In the genomic region with DNA sequence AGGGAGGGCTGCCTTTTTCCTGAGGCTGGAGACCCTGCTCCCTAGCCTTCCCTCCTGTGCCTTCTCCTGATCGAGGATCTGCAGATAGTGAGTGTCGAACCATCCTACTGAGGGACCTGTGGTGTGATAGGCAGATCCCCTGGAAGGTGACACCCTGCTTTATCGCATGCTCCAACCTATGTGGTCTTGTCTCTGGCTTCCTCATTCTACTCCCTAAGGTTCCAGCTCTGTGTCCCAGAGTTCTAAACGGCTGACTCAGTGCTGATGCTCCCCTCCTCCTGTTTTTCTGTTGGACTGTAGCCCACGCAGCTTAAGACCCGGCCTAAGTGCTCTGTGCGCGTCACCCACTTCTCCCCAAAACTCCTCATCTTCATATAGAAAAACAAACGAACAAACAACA, we compare ENCODE assay signal across 23 mouse cellular contexts.
DNase-seq lines count a peak whose midpoint lies in the region; ATAC-seq and TF ChIP-seq lines count a peak whose summit lies in the region.
"Had no signal": no experiment of that assay in that cellular context is flagged by ENCODE, and none has a peak within 500 bp of the region (broad histone marks: within the 10 kb centered on the region; RNA-seq: fewer than 3 reads in every experiment).

No protein-coding gene starts in this region.

- H3K27ac ChIP-seq in forebrain, embryonic 11.5 days (ENCODE audit: low read depth, low read length): no peak overlapping the region
- H3K27ac ChIP-seq in forebrain, embryonic 14.5 days (ENCODE audit: low read depth, low read length): no peak overlapping the region
- H3K27ac ChIP-seq in heart, embryonic 10.5 days: 0 out of 2 replicates have a peak overlapping the region, but pooled peaks have one; percentile 10
- no peak overlapping the region for H3K27ac ChIP-seq in CH12.LX (ENCODE audit: insufficient read depth, low read depth)
- H3K27ac ChIP-seq in small intestine, adult 2 months (ENCODE audit: insufficient read depth, low read depth, low read length): peak overlapping the region; percentile 74
- H3K27ac ChIP-seq: forebrain, embryonic 10.5 days; gastrocnemius, adult 2 months; heart, adult 2 months; hindbrain, embryonic 12.5 days; hindbrain, embryonic 15.5 days had no signal

- no peak for TF ChIP-seq RAD21 in CH12.LX (IDR thresholded peaks at IDR 0.05; ENCODE audit: low read depth, low read length)

- H3K4me1 ChIP-seq in forebrain, embryonic 11.5 days (replicated peaks; ENCODE audit: control insufficient read depth, insufficient read depth, low read length): no peaks in the 10 kb centered on the region
- peaks cover 8% of the 10 kb centered on the region for H3K4me1 ChIP-seq in forebrain, embryonic 14.5 days (ENCODE audit: control insufficient read depth, insufficient read depth, low read length)
- H3K4me1 ChIP-seq in heart, embryonic 10.5 days: peaks cover 59% of the 10 kb centered on the region
- peaks cover 11 to 35% of the 10 kb centered on the region in 2 experiments for H3K4me1 ChIP-seq in CH12.LX (ENCODE audit: control insufficient read depth in 1 of 2, insufficient read depth in 2 of 2)
- H3K4me1 ChIP-seq in small intestine, adult 2 months (ENCODE audit: control insufficient read depth, insufficient read depth, insufficient read length, low read length): peaks cover 11% of the 10 kb centered on the region; the same call in 1 of the 2 replicates

- H3K9ac ChIP-seq in forebrain, embryonic 11.5 days (ENCODE audit: low read length): no peak overlapping the region
- H3K9ac ChIP-seq in forebrain, embryonic 14.5 days (ENCODE audit: low read length): no peak overlapping the region
- no peak overlapping the region for H3K9ac ChIP-seq in CH12.LX (ENCODE audit: insufficient read depth, low read depth)
- H3K9ac ChIP-seq: forebrain, postnatal 0 days; hindbrain, embryonic 12.5 days; hindbrain, embryonic 15.5 days had no signal

- DNase-seq in forebrain, embryonic 11.5 days (ENCODE audit: low spot score): peak; percentile 35
- DNase-seq in forebrain, embryonic 14.5 days (ENCODE audit: low spot score): no peak
- no peak for DNase-seq in heart, embryonic 10.5 days (ENCODE audit: low spot score)
- DNase-seq in heart, adult 9 months (ENCODE audit: low spot score in 2 of 2): no peak
- DNase-seq in CH12.LX (ENCODE audit: extremely low read depth): no peak
- DNase-seq: adrenal gland, adult 8-10 months; adrenal gland, postnatal 25 days; cerebellum, adult 18-20 months; cerebellum, adult 9-10 months; cerebellum, postnatal 14 days; forebrain, postnatal 0 days; gastrocnemius, adult 2 months; gastrocnemius, postnatal 14 days; heart, adult 2 months had no signal

- TF ChIP-seq CTCF in CH12.LX (conservative IDR thresholded peaks at IDR 0.05 in 1 of 2, IDR thresholded peaks at IDR 0.05 in 1 of 2; ENCODE audit: low read depth in 2 of 2, low read length in 2 of 2): no peak
- TF ChIP-seq CTCF in small intestine, adult 2 months (IDR thresholded peaks at IDR 0.05; ENCODE audit: extremely low read depth, insufficient read length, insufficient replicate concordance, low read depth, low read length): no peak

- no peak for TF ChIP-seq POLR2A in CH12.LX (IDR thresholded peaks at IDR 0.05; ENCODE audit: low read depth, low read length)
- TF ChIP-seq POLR2A in small intestine, adult 2 months (IDR thresholded peaks at IDR 0.05; ENCODE audit: low read depth, low read length): no peak

- no peaks in the 10 kb centered on the region for H3K79me2 ChIP-seq in CH12.LX (replicated peaks; ENCODE audit: control insufficient read depth, extremely low read depth, insufficient read depth, poor library complexity, severe bottlenecking)

- H3K4me3 ChIP-seq in forebrain, embryonic 11.5 days (ENCODE audit: low read depth, low read length): no peak overlapping the region
- H3K4me3 ChIP-seq in forebrain, embryonic 14.5 days (ENCODE audit: low read depth, low read length): no peak overlapping the region
- H3K4me3 ChIP-seq in heart, embryonic 10.5 days: no peak overlapping the region
- H3K4me3 ChIP-seq in CH12.LX (replicated peaks in 1 of 3; ENCODE audit: low read depth in 2 of 3, low read length in 2 of 3, poor library complexity in 1 of 3): peak overlapping the region in 1 of 3 experiments; percentile 12
- no peak overlapping the region for H3K4me3 ChIP-seq in small intestine, adult 2 months (ENCODE audit: low read depth, low read length)
- H3K4me3 ChIP-seq: forebrain, embryonic 10.5 days; gastrocnemius, adult 2 months; heart, adult 2 months; heart, embryonic 13.5 days; hindbrain, embryonic 12.5 days; hindbrain, embryonic 15.5 days had no signal

- ATAC-seq in forebrain, embryonic 11.5 days (replicated peaks; ENCODE audit: low FRiP score): no peak
- ATAC-seq in forebrain, embryonic 14.5 days: no peak
- ATAC-seq in megakaryocyte-erythroid progenitor cell, adult 5-6 weeks (replicated peaks; ENCODE audit: low FRiP score, low TSS enrichment, poor library complexity, severe bottlenecking): no peak
- ATAC-seq: activated CD4-positive, CD25-positive, alpha-beta regulatory T cell, adult 4 months; forebrain, postnatal 0 days; intestine, postnatal 0 days had no signal

- H3K9me3 ChIP-seq in forebrain, embryonic 11.5 days (ENCODE audit: control insufficient read depth, low read length): no peaks in the 10 kb centered on the region; the same call in 1 of the 2 replicates
- H3K9me3 ChIP-seq in forebrain, embryonic 14.5 days (replicated peaks; ENCODE audit: control insufficient read depth, low read length): no peaks in the 10 kb centered on the region
- no peaks in the 10 kb centered on the region for H3K9me3 ChIP-seq in heart, embryonic 10.5 days
- no peaks in the 10 kb centered on the region for H3K9me3 ChIP-seq in CH12.LX (replicated peaks; ENCODE audit: low read length)
- H3K9me3 ChIP-seq: G1E; hindbrain, embryonic 12.5 days; hindbrain, embryonic 15.5 days had no signal

- WGBS in forebrain, embryonic 11.5 days: 94% methylated on average over 9 of the region's 9 CpGs
- 88% methylated on average over 9 of the region's 9 CpGs for WGBS in forebrain, embryonic 14.5 days
- 74% methylated on average over 9 of the region's 9 CpGs for whole genome bisulfite sequencing in heart, embryonic 10.5 days
- 81% methylated on average over 9 of the region's 9 CpGs for WGBS in small intestine, adult 2 months

- no peaks in the 10 kb centered on the region; the same call in 1 of the 2 replicates for H3K36me3 ChIP-seq in forebrain, embryonic 11.5 days (ENCODE audit: control insufficient read depth, insufficient read depth, low read length)
- H3K36me3 ChIP-seq in forebrain, embryonic 14.5 days (ENCODE audit: control insufficient read depth, insufficient read depth, low read length): 0 out of 2 replicates have a peak, but pooled peaks cover 3% of the 10 kb centered on the region
- peaks cover 5% of the 10 kb centered on the region; the same call in 1 of the 2 replicates for H3K36me3 ChIP-seq in heart, embryonic 10.5 days
- no peaks in the 10 kb centered on the region for H3K36me3 ChIP-seq in CH12.LX (replicated peaks in 1 of 2; ENCODE audit: control insufficient read depth in 1 of 2, insufficient read depth in 1 of 2, low read length in 1 of 2)
- no peaks in the 10 kb centered on the region for H3K36me3 ChIP-seq in small intestine, adult 2 months (ENCODE audit: control insufficient read depth, insufficient read depth, low read length)
- H3K36me3 ChIP-seq: G1E; heart, embryonic 13.5 days; hindbrain, embryonic 12.5 days; hindbrain, embryonic 15.5 days had no signal

- in situ Hi-C loops in CH12.LX (cut with MboI; ENCODE audit: low pct_ligation_motif_present, low pct_unique_long_range_greater_than_20kb, low sequenced_read_pairs): no loop called here

- H3K27me3 ChIP-seq in forebrain, embryonic 11.5 days (ENCODE audit: control insufficient read depth, insufficient read depth, low read length): no peaks in the 10 kb centered on the region
- H3K27me3 ChIP-seq in forebrain, embryonic 14.5 days (replicated peaks; ENCODE audit: control insufficient read depth, insufficient read depth, low read length): no peaks in the 10 kb centered on the region
- no peaks in the 10 kb centered on the region for H3K27me3 ChIP-seq in heart, embryonic 10.5 days (ENCODE audit: insufficient read depth, poor library complexity, severe bottlenecking)
- no peaks in the 10 kb centered on the region for H3K27me3 ChIP-seq in CH12.LX (replicated peaks)
- no peaks in the 10 kb centered on the region for H3K27me3 ChIP-seq in small intestine, adult 2 months (ENCODE audit: control insufficient read depth, insufficient read depth, low read length)
- H3K27me3 ChIP-seq: heart, embryonic 13.5 days; hindbrain, embryonic 12.5 days; hindbrain, embryonic 15.5 days had no signal

- no peak overlapping the region for H3K4me2 ChIP-seq in forebrain, embryonic 11.5 days (ENCODE audit: low read depth, low read length, severe bottlenecking)
- H3K4me2 ChIP-seq in forebrain, embryonic 14.5 days (ENCODE audit: low read length): no peak overlapping the region
- peak overlapping the region; percentile 41 for H3K4me2 ChIP-seq in CH12.LX (ENCODE audit: insufficient read depth, low read depth, poor library complexity, severe bottlenecking)
- H3K4me2 ChIP-seq: heart, embryonic 13.5 days; hindbrain, embryonic 12.5 days; hindbrain, embryonic 15.5 days had no signal

- TF ChIP-seq EP300 in CH12.LX (IDR thresholded peaks at IDR 0.05; ENCODE audit: low read length): no peak

- dilution Hi-C loops in CH12.LX (cut with MboI; ENCODE audit: extremely low pct_ligation_motif_present, extremely low pct_unique_long_range_greater_than_20kb, low sequenced_read_pairs): no loop called here

TF ChIP-seq in CH12.LX, 34 proteins besides CTCF, POLR2A, EP300 and RAD21:
- TF ChIP-seq MXI1 (IDR thresholded peaks at IDR 0.05; ENCODE audit: low read depth, low read length): no peak
- TF ChIP-seq KAT2A (IDR thresholded peaks at IDR 0.05; ENCODE audit: insufficient replicate concordance, low read length): no peak
- no peak for TF ChIP-seq IRF4 (IDR thresholded peaks at IDR 0.05; ENCODE audit: low read depth, low read length)
- no peak for TF ChIP-seq HCFC1 (IDR thresholded peaks at IDR 0.05; ENCODE audit: low read depth, low read length)
- TF ChIP-seq GABPA (IDR thresholded peaks at IDR 0.05; ENCODE audit: insufficient replicate concordance, low read depth, low read length): no peak
- TF ChIP-seq USF2 (conservative IDR thresholded peaks at IDR 0.05; ENCODE audit: low read depth, low read length): no peak

Comparison
In these comparisons a context has a peak if more than half of its experiments do, and no peak if none do; other contexts are left out.
1. H3K27ac ChIP-seq: peak in heart, embryonic 10.5 days (single experiment) and small intestine, adult 2 months (single experiment); none in forebrain, embryonic 11.5 days (single experiment), forebrain, embryonic 14.5 days (single experiment) and CH12.LX (single experiment).